Mouse (Mus musculus) heart, embryonic 13.5 days (tissue): ENCODE results near the gene Chmp6. TPM values are rescaled to one million over a fixed set of nuclear protein-coding genes. Genes with fewer than 3 reads are reported as not detected.
A peak's percentile ranks its signal among the peaks of the same experiment; 100 is the strongest.

Experiments
- ATAC-seq: fragments of 200-750 bp; cut with Nextera tagmentation; 2 replicates; pipeline ENCODE4 v1.8.0; 2017; ENCODE audit warnings: moderate TSS enrichment; ENCODE audit not compliant: insufficient number of reproducible peaks, low FRiP score, low TSS enrichment; ENCODE audit errors: extremely low read depth
- H3K27ac ChIP-seq: fragments of 300-500 bp; sonication (generic); replicated peaks from 2 replicates; pipeline ENCODE4 v1.5.1; 2015; ENCODE audit warnings: moderate library complexity, mild to moderate bottlenecking, inconsistent platforms
- H3K27me3 ChIP-seq: fragments of 300-500 bp; sonication (generic); replicated peaks from 2 replicates; pipeline ENCODE4 v1.6.1; 2015; ENCODE audit warnings: mild to moderate bottlenecking, inconsistent platforms
- H3K36me3 ChIP-seq: fragments of 300-500 bp; sonication (generic); 2 replicates; pipeline ENCODE4 v1.6.1; 2015; ENCODE audit warnings: mild to moderate bottlenecking, inconsistent platforms
- H3K4me1 ChIP-seq: fragments of 300-500 bp; sonication (generic); 2 replicates; pipeline ENCODE4 v1.6.1; 2015; ENCODE audit warnings: inconsistent platforms
- H3K4me2 ChIP-seq: fragments of 300-500 bp; sonication (generic); 2 replicates; pipeline ENCODE4 v1.6.1; 2015; ENCODE audit warnings: inconsistent platforms, mild to moderate bottlenecking, moderate library complexity
- H3K4me3 ChIP-seq: fragments of 300-500 bp; sonication (generic); 2 replicates; pipeline ENCODE4 v1.5.1; 2015; ENCODE audit warnings: moderate library complexity, mild to moderate bottlenecking, inconsistent platforms
- H3K9ac ChIP-seq: fragments of 300-500 bp; sonication (generic); 2 replicates; pipeline ENCODE4 v1.6.1; 2015; ENCODE audit warnings: inconsistent platforms, mild to moderate bottlenecking, moderate library complexity
- H3K9me3 ChIP-seq: fragments of 300-500 bp; sonication (generic); 2 replicates; pipeline ENCODE4 v1.6.1; 2016; ENCODE audit warnings: inconsistent platforms
- WGBS: fragments of 180-500 bp; shearing (Covaris S2); methylation state at CpG from one replicate; pipeline ENCODE4 v1.1.7; 2015; ENCODE audit warnings: mixed read lengths; 5-methylcytosine and 5-hydroxymethylcytosine counted together
- polyA plus RNA-seq: library from polyadenylated mRNA; unstranded; fragments of >200 nt; fragmentation: Nextera tagmentation; extraction: Ambion mirVana; gene quantifications from 2 replicates; pipeline ENCODE4 v1.2.1, GENCODE M21; 2015

The Chmp6 gene
- polyA plus RNA-seq, 1 experiment from 2014 or later = 68.4 TPM

GRCm38 (mm10) chr11:119909436-119909835 is 3.8 kb upstream of the Chmp6 start:
- peak overlapping the region; percentile 56 for H3K4me2 ChIP-seq
- H3K27me3 ChIP-seq = peaks cover 34% of the 10 kb centered on the region
- 0 out of 2 replicates have a peak overlapping the region, but pooled peaks have one; percentile 20 for H3K27ac ChIP-seq
- peak overlapping the region; percentile 26 for H3K4me3 ChIP-seq
- H3K4me1 ChIP-seq = peaks cover 27% of the 10 kb centered on the region
- ATAC-seq = no peak
- WGBS = under 1% methylated on average over 5 of the region's 5 CpGs
- H3K9me3 ChIP-seq = no peaks in the 10 kb centered on the region
- no peaks in the 10 kb centered on the region for H3K36me3 ChIP-seq
- H3K9ac ChIP-seq = peak overlapping the region; percentile 65

GRCm38 (mm10) chr11:119912845-119913244 is 396 bp upstream of the Chmp6 start:
- Histone ChIP-seq H3K4me2 (peak overlapping the region; percentile 98), H3K4me3 (peak overlapping the region; percentile 89), H3K27ac (0 out of 2 replicates have a peak overlapping the region, but pooled peaks have one; percentile 13), H3K9ac (peak overlapping the region; percentile 96), H3K9me3 (no peaks in the 10 kb centered on the region), H3K27me3 (peaks cover 10% of the 10 kb centered on the region), H3K4me1 (peaks cover 52% of the 10 kb centered on the region), H3K36me3 (peaks cover 19% of the 10 kb centered on the region)
- WGBS = 13% methylated on average over 7 of the region's 7 CpGs
- ATAC-seq = no peak

- H3K27me3 ChIP-seq = no peaks in the 10 kb centered on the region
- peak overlapping the region; percentile 98 for H3K4me2 ChIP-seq
- H3K9me3 ChIP-seq = no peaks in the 10 kb centered on the region
- H3K9ac ChIP-seq = peak overlapping the region; percentile 96
- no peak; the same call in 1 of the 2 replicates for ATAC-seq
- H3K27ac ChIP-seq = peak overlapping the region; percentile 78
- peak overlapping the region; percentile 89 for H3K4me3 ChIP-seq
- peaks cover 52% of the 10 kb centered on the region for H3K4me1 ChIP-seq
- WGBS = 0% methylated on average over 26 of the region's 26 CpGs
- H3K36me3 ChIP-seq = peaks cover 30% of the 10 kb centered on the region
These were observed 684 bp downstream of the Chmp6 start for GRCm38 (mm10) chr11:119913935-119914314.

GRCm38 (mm10) chr11:119914381-119914780 is 1.1 kb downstream of the Chmp6 start:
- Histone ChIP-seq H3K9me3 (no peaks in the 10 kb centered on the region), H3K36me3 (peaks cover 34% of the 10 kb centered on the region), H3K9ac (peak overlapping the region; percentile 96), H3K4me3 (peak overlapping the region; percentile 89), H3K4me1 (peaks cover 47% of the 10 kb centered on the region), H3K27ac (peak overlapping the region; percentile 78), H3K27me3 (no peaks in the 10 kb centered on the region), H3K4me2 (peak overlapping the region; percentile 98)
- no peak for ATAC-seq
- 21% methylated on average over 4 of the region's 4 CpGs for WGBS

- Histone ChIP-seq H3K9ac (peak overlapping the region; percentile 96), H3K27me3 (no peaks in the 10 kb centered on the region), H3K36me3 (peaks cover 46% of the 10 kb centered on the region), H3K4me3 (peak overlapping the region; percentile 89; the same call in 1 of the 2 replicates), H3K27ac (peak overlapping the region; percentile 73), H3K4me2 (peak overlapping the region; percentile 98), H3K4me1 (peaks cover 38% of the 10 kb centered on the region), H3K9me3 (no peaks in the 10 kb centered on the region)
- WGBS = 76% methylated on average over 9 of the region's 9 CpGs
- ATAC-seq = no peak
These were observed 2.4 kb downstream of the Chmp6 start for GRCm38 (mm10) chr11:119915666-119916065.

GRCm38 (mm10) chr11:119916102-119916790 is 3.0 kb downstream of the Chmp6 start:
- Histone ChIP-seq H3K36me3 (peaks cover 47% of the 10 kb centered on the region), H3K9me3 (no peaks in the 10 kb centered on the region), H3K4me1 (peaks cover 38% of the 10 kb centered on the region), H3K27me3 (no peaks in the 10 kb centered on the region), H3K4me2 (peak overlapping the region; percentile 98; the same call in 1 of the 2 replicates), H3K27ac (peak overlapping the region; percentile 73), H3K4me3 (no peak overlapping the region), H3K9ac (peak overlapping the region; percentile 20; the same call in 1 of the 2 replicates)
- WGBS = 74% methylated on average over 15 of the region's 15 CpGs
- ATAC-seq = peak; percentile 5; the same call in 1 of the 2 replicates

GRCm38 (mm10) chr11:119916834-119917469 is 3.7 kb downstream of the Chmp6 start:
- ATAC-seq = no peak
- H3K27ac ChIP-seq = no peak overlapping the region
- H3K27me3 ChIP-seq = no peaks in the 10 kb centered on the region
- 85% methylated on average over 21 of the region's 21 CpGs for WGBS
- no peak overlapping the region for H3K9ac ChIP-seq
- no peak overlapping the region for H3K4me3 ChIP-seq
- no peaks in the 10 kb centered on the region for H3K9me3 ChIP-seq
- peaks cover 43% of the 10 kb centered on the region for H3K4me1 ChIP-seq
- H3K36me3 ChIP-seq = peaks cover 47% of the 10 kb centered on the region
- no peak overlapping the region for H3K4me2 ChIP-seq

- 85% methylated on average over 7 of the region's 7 CpGs for WGBS
- ATAC-seq = no peak
These were observed 5.3 kb downstream of the Chmp6 start for GRCm38 (mm10) chr11:119918521-119918920.

GRCm38 (mm10) chr11:119919432-119919831 is 6.2 kb downstream of the Chmp6 start:
- Histone ChIP-seq H3K4me2 (no peak overlapping the region), H3K4me3 (no peak overlapping the region), H3K4me1 (peaks cover 33% of the 10 kb centered on the region), H3K9me3 (no peaks in the 10 kb centered on the region), H3K36me3 (peaks cover 47% of the 10 kb centered on the region), H3K9ac (no peak overlapping the region), H3K27me3 (no peaks in the 10 kb centered on the region), H3K27ac (no peak overlapping the region)
- 92% methylated on average over 4 of the region's 4 CpGs for WGBS
- ATAC-seq = no peak

More at GRCm38 (mm10) chr11:119918521-119918920, 5.3 kb downstream of the Chmp6 start:
- Histone ChIP-seq H3K4me2 (no peak overlapping the region), H3K36me3 (peaks cover 47% of the 10 kb centered on the region), H3K27me3 (no peaks in the 10 kb centered on the region), H3K4me1 (peaks cover 37% of the 10 kb centered on the region), H3K27ac (no peak overlapping the region), H3K9ac (no peak overlapping the region), H3K4me3 (no peak overlapping the region), H3K9me3 (no peaks in the 10 kb centered on the region)

GRCm38 (mm10) chr11:119919897-119920296 is 6.7 kb downstream of the Chmp6 start:
- Histone ChIP-seq H3K27me3 (no peaks in the 10 kb centered on the region), H3K9ac (no peak overlapping the region), H3K4me3 (no peak overlapping the region), H3K4me2 (no peak overlapping the region), H3K9me3 (no peaks in the 10 kb centered on the region), H3K27ac (no peak overlapping the region), H3K4me1 (peaks cover 28% of the 10 kb centered on the region), H3K36me3 (peaks cover 47% of the 10 kb centered on the region)
- 67% methylated on average over 8 of the region's 8 CpGs for WGBS
- ATAC-seq = no peak

- Histone ChIP-seq H3K9me3 (no peaks in the 10 kb centered on the region), H3K36me3 (peaks cover 47% of the 10 kb centered on the region), H3K27ac (no peak overlapping the region), H3K4me2 (no peak overlapping the region), H3K27me3 (no peaks in the 10 kb centered on the region), H3K9ac (no peak overlapping the region), H3K4me3 (no peak overlapping the region), H3K4me1 (peaks cover 21% of the 10 kb centered on the region)
- no peak for ATAC-seq
- 83% methylated on average over 5 of the region's 5 CpGs for WGBS
These were observed 7.4 kb downstream of the Chmp6 start for GRCm38 (mm10) chr11:119920668-119921067.
